Mouse (Mus musculus) c-Kit-negative CD71-positive TER-119-positive erythroid progenitor cells, embryonic 14.5 days (primary cell): Measurements from ENCODE around the gene Gm11273.
"Not testable (repeated sequence)": the region's sequence is repeated elsewhere in the genome, so short reads cannot be mapped to it uniquely, and the experiment has no call there.

Experiments used
- DNase-seq: peaks from one replicate; pipeline ENCODE4 v3.0.0-alpha.2; 2013; ENCODE audit warnings: low read depth, low spot score

Gene Gm11273

DNA sequence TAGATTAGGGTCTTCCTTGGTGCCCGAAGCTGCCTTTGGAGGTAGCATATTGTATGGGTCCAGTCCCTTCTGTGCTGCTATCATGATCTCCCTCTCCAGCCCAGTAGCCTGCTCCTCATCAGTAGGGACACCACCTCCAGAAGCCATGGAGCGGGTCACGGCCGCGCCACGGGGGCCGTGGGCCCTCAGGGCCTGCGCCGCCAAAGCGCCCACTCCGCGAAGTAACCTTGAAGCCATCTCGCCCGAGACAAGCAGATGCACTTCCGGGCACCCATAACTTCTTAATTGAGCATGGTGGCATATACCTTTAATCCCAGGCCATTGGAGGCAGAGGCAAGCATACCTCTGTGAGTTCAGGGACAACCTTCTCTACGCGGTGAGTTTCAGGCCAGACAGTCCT lies at the start of gene Gm11273:
Gene Gm11273 (minus strand): TSS at position 237 of the 400 bp plus-strand sequence.
- DNase-seq = not testable (repeated sequence)

GRCm38 (mm10) chr13:21550416-21551110 lies 49.3 kb upstream of the Gm11273 start:
- no peak for DNase-seq

DNA sequence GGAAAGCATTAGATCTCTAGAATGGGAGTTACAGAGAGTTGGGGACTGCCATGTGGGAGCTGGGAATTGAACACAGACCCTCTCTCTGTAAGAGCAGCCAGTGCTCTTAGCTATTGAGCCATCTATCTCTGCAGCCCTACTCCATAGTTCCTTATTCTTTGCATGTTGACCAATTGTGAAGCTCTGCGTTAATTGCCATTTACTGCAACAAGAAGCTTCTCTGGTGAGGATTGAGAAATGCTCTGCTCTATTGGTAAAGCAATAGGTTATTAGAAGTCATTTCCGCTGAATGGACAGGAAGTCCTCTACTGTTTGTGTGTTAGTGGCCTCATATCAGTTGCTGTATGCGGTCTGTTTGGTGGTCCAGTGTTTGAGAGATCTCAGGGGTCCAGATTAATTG lies 48.3 kb upstream of the Gm11273 start:
- DNase-seq = no peak

- no peak for DNase-seq
Observed at GRCm38 (mm10) chr13:21542708-21543107, 41.5 kb upstream of the Gm11273 start, which contains the start of gene Olfr1366. Gene Olfr1366, minus strand, starts transcription at chr13:21542808.

DNA sequence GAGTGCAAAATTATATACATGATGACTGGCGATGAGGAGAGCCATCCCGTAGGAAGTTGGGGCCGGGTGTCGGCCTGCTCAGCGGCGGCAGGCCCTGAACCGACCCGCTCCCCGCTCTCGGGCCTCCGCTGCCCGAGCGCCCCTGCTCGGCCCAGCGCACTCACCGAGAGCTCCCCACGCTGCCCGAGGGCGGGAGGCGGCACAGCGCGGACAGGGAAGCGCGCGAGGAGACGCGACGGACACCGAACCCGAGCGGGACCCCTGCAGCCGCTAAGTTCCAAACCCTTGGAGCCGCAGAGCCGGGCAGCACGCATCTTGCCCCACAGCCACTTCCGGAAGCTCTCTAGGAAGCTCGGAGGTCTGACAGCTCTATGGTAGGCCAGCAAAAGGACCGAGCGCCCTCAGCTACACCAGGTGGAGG lies 29.6 kb upstream of the Gm11273 start, which contains the start of gene Zkscan8:
Gene Zkscan8 (minus strand): TSS at position 340 of the 421 bp plus-strand sequence.
- DNase-seq = peak; percentile 63

GRCm38 (mm10) chr13:21530136-21530535 lies 28.9 kb upstream of the Gm11273 start:
- DNase-seq = no peak

DNA sequence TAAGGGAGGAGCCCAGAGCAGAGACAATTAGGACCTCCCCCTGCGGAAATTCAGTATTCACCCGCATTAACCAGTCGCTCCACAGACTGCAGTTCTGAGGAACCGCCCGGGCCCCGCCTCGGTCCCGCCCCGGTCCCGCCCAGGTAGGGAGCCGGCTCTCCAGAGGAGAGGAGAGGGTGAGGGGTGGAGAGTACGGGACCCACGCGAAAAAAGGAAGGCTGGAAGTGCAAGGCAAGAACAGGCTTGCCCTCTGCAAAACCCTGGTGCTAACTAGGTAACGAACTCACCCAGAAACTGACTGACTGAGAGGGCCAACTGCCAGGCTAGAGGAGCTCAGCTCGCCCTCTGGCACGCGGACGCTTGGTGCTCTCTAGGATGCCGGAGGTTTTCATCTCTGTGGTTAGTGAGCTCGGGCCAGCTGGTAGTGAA lies 5.0 kb upstream of the Gm11273 start:
- DNase-seq = peak; percentile 79

GRCm38 (mm10) chr13:21502296-21502695 lies 1.1 kb upstream of the Gm11273 start:
- DNase-seq = no peak

GRCm38 (mm10) chr13:21495080-21495479 lies 6.1 kb downstream of the Gm11273 start, which contains the start of gene AK157302:
Gene AK157302, plus strand, starts transcription at chr13:21495223.
- DNase-seq = no peak

DNA sequence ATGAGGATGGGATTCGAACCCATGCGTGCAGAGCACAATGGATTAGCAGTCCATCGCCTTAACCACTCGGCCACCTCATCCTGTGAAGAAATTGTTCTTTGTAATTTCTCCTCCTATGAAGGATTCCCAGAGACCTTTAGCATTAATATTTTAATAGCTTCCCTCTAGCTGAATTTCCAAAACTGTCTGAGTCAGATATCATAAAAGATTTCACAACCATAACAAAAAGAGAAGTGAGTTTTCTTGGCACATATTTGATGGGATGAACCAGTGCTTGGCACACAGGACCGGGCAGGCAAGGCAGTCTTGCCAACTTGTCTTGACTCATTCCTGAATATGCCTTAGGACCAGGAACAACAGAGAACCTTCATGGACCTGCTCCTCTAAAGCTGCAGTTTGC lies 8.4 kb downstream of the Gm11273 start:
- no peak for DNase-seq

DNA sequence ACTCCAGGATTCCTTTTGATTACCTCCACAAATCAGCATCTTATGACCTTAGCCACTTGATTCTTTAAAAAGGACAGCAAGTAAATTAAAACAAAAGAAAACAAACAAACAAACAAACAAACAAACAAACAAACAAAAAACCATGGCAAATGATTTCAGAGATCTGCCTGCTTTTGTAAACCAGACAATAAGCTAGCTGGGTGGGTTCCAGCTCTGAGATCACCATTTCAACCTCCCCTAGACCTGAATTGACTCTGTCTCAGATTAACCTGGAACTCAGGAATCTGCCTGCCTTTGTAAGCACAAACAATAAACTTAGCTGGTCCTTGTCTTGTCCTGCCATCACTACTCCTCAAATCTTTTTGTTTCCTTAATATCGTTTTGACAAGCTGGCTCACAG lies 14.3 kb downstream of the Gm11273 start:
- DNase-seq = no peak

- DNase-seq = not testable (repeated sequence)
Observed at GRCm38 (mm10) chr13:21478759-21479670, 22.2 kb downstream of the Gm11273 start, which contains the start of the genes Zkscan4 and Gm10065. Gene Zkscan4, plus strand, starts transcription at chr13:21478907. Gene Gm10065, minus strand, starts transcription at chr13:21479441.

- no peak for DNase-seq
Observed at GRCm38 (mm10) chr13:21472427-21472826, 28.8 kb downstream of the Gm11273 start.

DNA sequence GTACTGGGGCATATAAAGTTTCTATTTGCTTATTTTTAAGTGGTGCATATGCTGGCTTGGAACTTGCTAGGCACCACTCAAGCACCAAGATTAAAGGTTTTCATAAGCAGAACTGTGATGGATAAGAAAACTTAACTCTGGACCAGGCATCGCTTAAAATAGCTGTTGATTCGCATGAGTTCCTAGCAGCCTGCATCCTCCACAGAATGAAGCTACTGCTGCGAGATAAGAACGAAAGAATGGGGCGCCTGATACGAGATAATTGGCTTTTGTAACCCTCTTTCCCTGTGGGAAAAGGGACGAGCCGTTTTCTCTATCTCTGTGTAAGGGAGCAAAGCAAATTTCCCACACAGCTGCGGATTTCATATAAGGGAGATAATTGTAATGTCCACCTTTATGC lies 32.1 kb downstream of the Gm11273 start:
- no peak for DNase-seq

GRCm38 (mm10) chr13:21468061-21469019 lies 32.9 kb downstream of the Gm11273 start, which contains the start of gene Nkapl:
Gene Nkapl, minus strand, starts transcription at chr13:21468509.
- DNase-seq = peak; percentile 93

- no peak for DNase-seq
Observed at GRCm38 (mm10) chr13:21467336-21467735, 33.9 kb downstream of the Gm11273 start.

GRCm38 (mm10) chr13:21462516-21462915 lies 38.7 kb downstream of the Gm11273 start:
- DNase-seq = not testable (repeated sequence)

GRCm38 (mm10) chr13:21456347-21456746 lies 44.9 kb downstream of the Gm11273 start:
- DNase-seq = no peak

- no peak for DNase-seq
Observed at GRCm38 (mm10) chr13:21454133-21454532, 47.1 kb downstream of the Gm11273 start.

- DNase-seq = peak; percentile 50
Observed at GRCm38 (mm10) chr13:21453449-21453848, 47.8 kb downstream of the Gm11273 start, which contains the start of gene Zscan26. Gene Zscan26, minus strand, starts transcription at chr13:21453730.

GRCm38 (mm10) chr13:21453042-21453441 lies 48.2 kb downstream of the Gm11273 start:
- no peak for DNase-seq
